Comparison of ENCODE assay signal across 24 mouse cellular contexts in the genomic region with DNA sequence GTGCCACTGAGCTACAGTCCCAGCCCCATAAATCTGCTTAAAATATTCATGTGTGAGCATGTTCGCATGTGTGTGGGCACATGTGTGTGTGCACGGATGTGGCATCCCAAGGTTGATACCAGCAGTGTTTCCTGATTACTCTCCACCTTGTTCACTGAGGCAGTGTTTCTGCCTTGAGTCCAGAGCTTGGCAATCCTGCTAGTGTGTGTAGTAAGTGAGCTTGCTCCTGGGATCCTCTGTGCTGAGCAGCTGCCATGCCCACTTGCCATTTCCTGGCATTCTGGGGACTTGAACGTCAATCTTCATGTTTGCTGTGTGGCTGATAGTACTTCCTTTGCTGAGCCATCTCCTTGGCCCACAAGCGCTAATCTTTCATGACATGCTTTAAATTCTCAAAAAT. TPM values are rescaled to one million over a fixed set of nuclear protein-coding genes. Genes with fewer than 3 reads are reported as not detected.
A peak's percentile ranks its signal among the peaks of the same experiment; 100 is the strongest.
DNase-seq lines count a peak whose midpoint lies in the region; ATAC-seq and TF ChIP-seq lines count a peak whose summit lies in the region.
"Had no signal": no experiment of that assay in that cellular context is flagged by ENCODE, and none has a peak within 500 bp of the region (broad histone marks: within the 10 kb centered on the region; RNA-seq: fewer than 3 reads in every experiment).

No protein-coding gene starts in this region.

- no peak for ATAC-seq in megakaryocyte, adult 5-6 weeks (ENCODE audit: poor library complexity, severe bottlenecking)
- no peak for ATAC-seq in limb, embryonic 11.5 days (ENCODE audit: insufficient number of reproducible peaks, low FRiP score, low TSS enrichment, low read depth)
- ATAC-seq: forebrain, embryonic 16.5 days; intestine, embryonic 15.5 days; midbrain, embryonic 13.5 days had no signal

- no peak overlapping the region for H3K4me3 ChIP-seq in layer of hippocampus, adult 2 months
- H3K4me3 ChIP-seq in megakaryocyte, embryonic 14.5 days (replicated peaks) = peak overlapping the region; percentile 12
- no peak overlapping the region for H3K4me3 ChIP-seq in limb, embryonic 11.5 days (ENCODE audit: low read depth, low read length)
- H3K4me3 ChIP-seq: embryonic facial prominence, embryonic 13.5 days; heart, embryonic 13.5 days; hindbrain, embryonic 15.5 days; intestine, embryonic 15.5 days; kidney, embryonic 15.5 days; midbrain, embryonic 13.5 days; neural tube, embryonic 13.5 days had no signal

- no peak overlapping the region for H3K9ac ChIP-seq in limb, embryonic 11.5 days (ENCODE audit: low read length)
- H3K9ac ChIP-seq: embryonic facial prominence, embryonic 13.5 days; heart, embryonic 13.5 days; hindbrain, embryonic 15.5 days; intestine, embryonic 15.5 days; kidney, embryonic 15.5 days; liver, embryonic 14.5 days; midbrain, embryonic 13.5 days; neural tube, embryonic 13.5 days had no signal

- no peaks in the 10 kb centered on the region for H3K9me3 ChIP-seq in megakaryocyte, embryonic 14.5 days
- no peaks in the 10 kb centered on the region for H3K9me3 ChIP-seq in limb, embryonic 11.5 days (ENCODE audit: control insufficient read depth, low read length)
- H3K9me3 ChIP-seq: embryonic facial prominence, embryonic 13.5 days; heart, embryonic 13.5 days; hindbrain, embryonic 15.5 days; intestine, embryonic 15.5 days; kidney, embryonic 15.5 days; midbrain, embryonic 13.5 days; neural tube, embryonic 13.5 days had no signal

- no peaks in the 10 kb centered on the region for H3K36me3 ChIP-seq in megakaryocyte, embryonic 14.5 days (replicated peaks; ENCODE audit: low read length)
- H3K36me3 ChIP-seq in limb, embryonic 11.5 days (ENCODE audit: control insufficient read depth, insufficient read depth, low read length) = no peaks in the 10 kb centered on the region
- H3K36me3 ChIP-seq: embryonic facial prominence, embryonic 13.5 days; heart, embryonic 13.5 days; hindbrain, embryonic 15.5 days; intestine, embryonic 15.5 days; kidney, embryonic 15.5 days; midbrain, embryonic 13.5 days; neural tube, embryonic 13.5 days had no signal

- H3K4me1 ChIP-seq in megakaryocyte, embryonic 14.5 days = peaks cover 5% of the 10 kb centered on the region
- no peaks in the 10 kb centered on the region for H3K4me1 ChIP-seq in limb, embryonic 11.5 days (ENCODE audit: control insufficient read depth, insufficient read depth, low read length)
- H3K4me1 ChIP-seq: midbrain, embryonic 13.5 days had no signal

- no peak for TF ChIP-seq CTCF in layer of hippocampus, adult 2 months (conservative IDR thresholded peaks at IDR 0.05)

- no peak overlapping the region for H3K4me2 ChIP-seq in limb, embryonic 11.5 days (ENCODE audit: low read depth, severe bottlenecking)
- H3K4me2 ChIP-seq: embryonic facial prominence, embryonic 13.5 days; heart, embryonic 13.5 days; hindbrain, embryonic 15.5 days; intestine, embryonic 15.5 days; kidney, embryonic 15.5 days; midbrain, embryonic 13.5 days; neural tube, embryonic 13.5 days had no signal

- H3K27ac ChIP-seq in layer of hippocampus, adult 2 months = peak overlapping the region; percentile 92
- no peak overlapping the region for H3K27ac ChIP-seq in limb, embryonic 11.5 days (replicated peaks; ENCODE audit: low read depth, low read length)
- H3K27ac ChIP-seq: embryonic facial prominence, embryonic 13.5 days; hindbrain, embryonic 15.5 days; intestine, embryonic 15.5 days; kidney, embryonic 15.5 days; liver, embryonic 14.5 days; macrophage; midbrain, embryonic 13.5 days; neural tube, embryonic 13.5 days had no signal

- WGBS in limb, embryonic 11.5 days = 85% methylated on average over 4 of the region's 4 CpGs

- DNase-seq in embryo, embryonic 10 days (ENCODE audit: low spot score) = peak; percentile 2
- no peak for DNase-seq in embryo, embryonic 9.5 days (ENCODE audit: extremely low spot score)
- no peak for DNase-seq in layer of hippocampus, adult 2 months (ENCODE audit: low spot score in 2 of 2)
- DNase-seq in layer of hippocampus, adult 8-10 months (ENCODE audit: low spot score in 2 of 2) = no peak
- DNase-seq in limb, embryonic 11.5 days (ENCODE audit: low spot score) = peak; percentile 7
- DNase-seq: cerebellum, adult 8-10 months; left cerebral cortex, postnatal 4 days; right cerebral cortex, postnatal 14 days; spleen, adult 18-20 months; thymus, postnatal 36 days had no signal

- H3K27me3 ChIP-seq in megakaryocyte, embryonic 14.5 days (replicated peaks) = peaks cover 3% of the 10 kb centered on the region
- no peaks in the 10 kb centered on the region for H3K27me3 ChIP-seq in limb, embryonic 11.5 days (ENCODE audit: control insufficient read depth, insufficient read depth, low read length)
- H3K27me3 ChIP-seq: CH12.LX; embryonic facial prominence, embryonic 13.5 days; heart, embryonic 13.5 days; hindbrain, embryonic 15.5 days; intestine, embryonic 15.5 days; kidney, embryonic 15.5 days; midbrain, embryonic 13.5 days; neural tube, embryonic 13.5 days had no signal

RNA-seq across cellular contexts. Expression of a gene that starts 32.1 kb away (rescaled TPM):
- total RNA-seq in layer of hippocampus, adult 2 months (2021) = 1 to 10 TPM; 2.0 to 2.8 TPM
- 1 to 10 TPM; 2.0 to 3.5 (median 3.3) TPM for total RNA-seq in layer of hippocampus, adult 8-10 months (2022)
- polyA plus RNA-seq in megakaryocyte, embryonic 14.5 days (2012; ENCODE audit: insufficient read depth, low replicate concordance) = not detected in 2 replicates
- not detected in 2 replicates for total RNA-seq in megakaryocyte, adult 5-6 weeks (2015)
- not detected in 2 replicates for total RNA-seq in megakaryocyte, adult 5-6 weeks (2017)
- 1.2 and 1.3 TPM in 2 replicates for polyA plus RNA-seq in limb, embryonic 11.5 days (2014; fragmentation: Nextera tagmentation; extraction: Ambion mirVana)
- total RNA-seq: CH12.LX, MEL had no signal
- polyA plus RNA-seq: macrophage had no signal

Comparison
In these comparisons a context has a peak if more than half of its experiments do, and no peak if none do; other contexts are left out.
1. DNase-seq: peak in embryo, embryonic 10 days (single experiment) and limb, embryonic 11.5 days (single experiment); none in embryo, embryonic 9.5 days (single experiment), layer of hippocampus, adult 2 months (0 of 2) and layer of hippocampus, adult 8-10 months (0 of 2).